Mouse (Mus musculus): Measurements from ENCODE around the gene Gm973. TPM values are rescaled to one million over a fixed set of nuclear protein-coding genes. Genes with fewer than 3 reads are reported as not detected.

The Gm973 gene
- polyA plus RNA-seq, 1 experiment = 0.22 TPM

GRCm38 (mm10) chr1:59651201-59651819, 135.2 kb downstream of the Gm973 start:
- WGBS = 96% methylated on average over 3 of the region's 3 CpGs
- TF ChIP-seq CTCF (conservative IDR thresholded peaks at IDR 0.05; ENCODE audit: insufficient read depth, insufficient read length, low read depth, low read length) (no peak), POLR2A (IDR thresholded peaks at IDR 0.05; ENCODE audit: low read depth, low read length) (no peak)
- DNase-seq = no peak
- peaks cover 5% of the 10 kb centered on the region for H3K36me3 ChIP-seq (ENCODE audit: control insufficient read depth, insufficient read depth, low read length)
- H3K27me3 ChIP-seq (replicated peaks; ENCODE audit: control insufficient read depth, insufficient read depth, low read length) = no peaks in the 10 kb centered on the region
- H3K27ac ChIP-seq (ENCODE audit: insufficient read depth, low read depth, low read length) = no peak overlapping the region
- H3K4me1 ChIP-seq (ENCODE audit: control insufficient read depth, insufficient read depth, low read length) = no peaks in the 10 kb centered on the region
- H3K4me3 ChIP-seq (ENCODE audit: insufficient read depth, low read depth, low read length) = no peak overlapping the region

GRCm38 (mm10) chr1:59653243-59653911, 137.3 kb downstream of the Gm973 start:
- no peak for TF ChIP-seq POLR2A (IDR thresholded peaks at IDR 0.05; ENCODE audit: low read depth, low read length)
- no peak for TF ChIP-seq CTCF (conservative IDR thresholded peaks at IDR 0.05; ENCODE audit: insufficient read depth, insufficient read length, low read depth, low read length)
- H3K36me3 ChIP-seq (ENCODE audit: control insufficient read depth, insufficient read depth, low read length) = peaks cover 5% of the 10 kb centered on the region
- no peak overlapping the region for H3K27ac ChIP-seq (ENCODE audit: insufficient read depth, low read depth, low read length)
- H3K27me3 ChIP-seq (replicated peaks; ENCODE audit: control insufficient read depth, insufficient read depth, low read length) = no peaks in the 10 kb centered on the region
- no peak for DNase-seq
- H3K4me1 ChIP-seq (ENCODE audit: control insufficient read depth, insufficient read depth, low read length) = no peaks in the 10 kb centered on the region
- 93% methylated on average over 3 of the region's 3 CpGs for WGBS
- H3K4me3 ChIP-seq (ENCODE audit: insufficient read depth, low read depth, low read length) = no peak overlapping the region

- Histone ChIP-seq H3K27ac (ENCODE audit: insufficient read depth, low read depth, low read length) (no peak overlapping the region), H3K36me3 (ENCODE audit: control insufficient read depth, insufficient read depth, low read length) (peaks cover 3% of the 10 kb centered on the region), H3K4me1 (ENCODE audit: control insufficient read depth, insufficient read depth, low read length) (no peaks in the 10 kb centered on the region), H3K4me3 (ENCODE audit: insufficient read depth, low read depth, low read length) (no peak overlapping the region), H3K27me3 (replicated peaks; ENCODE audit: control insufficient read depth, insufficient read depth, low read length) (no peaks in the 10 kb centered on the region)
- no peak for TF ChIP-seq POLR2A (IDR thresholded peaks at IDR 0.05; ENCODE audit: low read depth, low read length)
- TF ChIP-seq CTCF (conservative IDR thresholded peaks at IDR 0.05; ENCODE audit: insufficient read depth, insufficient read length, low read depth, low read length) = no peak
- no peak for DNase-seq
- 78% methylated on average over 7 of the region's 7 CpGs for WGBS
These were observed 140.4 kb downstream of the Gm973 start for GRCm38 (mm10) chr1:59656244-59657171.

- H3K27me3 ChIP-seq (replicated peaks; ENCODE audit: control insufficient read depth, insufficient read depth, low read length) = no peaks in the 10 kb centered on the region
- H3K36me3 ChIP-seq (ENCODE audit: control insufficient read depth, insufficient read depth, low read length) = no peaks in the 10 kb centered on the region
- DNase-seq = no peak
- no peak for TF ChIP-seq POLR2A (IDR thresholded peaks at IDR 0.05; ENCODE audit: low read depth, low read length)
- no peak for TF ChIP-seq CTCF (conservative IDR thresholded peaks at IDR 0.05; ENCODE audit: insufficient read depth, insufficient read length, low read depth, low read length)
- peaks cover 3% of the 10 kb centered on the region; the same call in 1 of the 2 replicates for H3K4me1 ChIP-seq (ENCODE audit: control insufficient read depth, insufficient read depth, low read length)
- WGBS = 83% methylated on average over 3 of the region's 3 CpGs
- H3K4me3 ChIP-seq (ENCODE audit: insufficient read depth, low read depth, low read length) = no peak overlapping the region
- no peak overlapping the region for H3K27ac ChIP-seq (ENCODE audit: insufficient read depth, low read depth, low read length)
These were observed 147.5 kb downstream of the Gm973 start for GRCm38 (mm10) chr1:59663456-59664135.

DNA sequence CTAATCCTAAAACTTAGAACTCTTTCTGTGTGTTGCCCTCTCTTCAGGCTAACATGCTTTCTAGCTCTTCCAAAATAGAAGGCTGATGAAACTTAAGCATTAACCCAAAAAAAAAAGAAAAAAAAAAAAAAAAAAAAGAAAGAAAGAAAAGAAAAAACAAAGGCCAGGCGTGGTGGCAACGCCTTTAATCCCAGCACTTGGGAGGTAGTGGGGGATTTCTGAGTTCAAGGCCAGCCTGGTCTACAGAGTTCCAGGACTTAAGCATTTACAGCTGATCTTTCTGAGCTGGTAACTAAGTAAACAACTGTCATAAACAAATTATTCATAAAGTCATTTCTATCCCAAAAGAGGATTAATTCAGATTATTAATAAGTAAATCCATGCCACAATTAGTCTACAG, 152.8 kb downstream of the Gm973 start:
- Histone ChIP-seq H3K36me3 (ENCODE audit: control insufficient read depth, insufficient read depth, low read length) (no peaks in the 10 kb centered on the region), H3K4me3 (ENCODE audit: insufficient read depth, low read depth, low read length) (no peak overlapping the region), H3K4me1 (ENCODE audit: control insufficient read depth, insufficient read depth, low read length) (peaks cover 4% of the 10 kb centered on the region; the same call in 1 of the 2 replicates), H3K27me3 (replicated peaks; ENCODE audit: control insufficient read depth, insufficient read depth, low read length) (no peaks in the 10 kb centered on the region), H3K27ac (ENCODE audit: insufficient read depth, low read depth, low read length) (no peak overlapping the region)
- WGBS = 77% methylated on average over 2 of the region's 2 CpGs
- no peak for DNase-seq
- TF ChIP-seq POLR2A (IDR thresholded peaks at IDR 0.05; ENCODE audit: low read depth, low read length) = no peak
- TF ChIP-seq CTCF (conservative IDR thresholded peaks at IDR 0.05; ENCODE audit: insufficient read depth, insufficient read length, low read depth, low read length) = no peak

GRCm38 (mm10) chr1:59669962-59670630, 154.0 kb downstream of the Gm973 start:
- peak; percentile 43 for DNase-seq
- Histone ChIP-seq H3K4me1 (ENCODE audit: control insufficient read depth, insufficient read depth, low read length) (peaks cover 4% of the 10 kb centered on the region; the same call in 1 of the 2 replicates), H3K36me3 (ENCODE audit: control insufficient read depth, insufficient read depth, low read length) (no peaks in the 10 kb centered on the region), H3K27me3 (replicated peaks; ENCODE audit: control insufficient read depth, insufficient read depth, low read length) (no peaks in the 10 kb centered on the region), H3K27ac (ENCODE audit: insufficient read depth, low read depth, low read length) (peak overlapping the region; percentile 78), H3K4me3 (ENCODE audit: insufficient read depth, low read depth, low read length) (peak overlapping the region; percentile 94)
- TF ChIP-seq CTCF (conservative IDR thresholded peaks at IDR 0.05; ENCODE audit: insufficient read depth, insufficient read length, low read depth, low read length) (no peak), POLR2A (IDR thresholded peaks at IDR 0.05; ENCODE audit: low read depth, low read length) (no peak)
- under 1% methylated on average over 54 of the region's 54 CpGs for WGBS
